Mouse (Mus musculus) embryonic facial prominence, embryonic 10.5 days (tissue): ENCODE data around the gene Slc5a6. TPM values are rescaled to one million over a fixed set of nuclear protein-coding genes. Genes with fewer than 3 reads are reported as not detected.
"Not testable (repeated sequence)": the region's sequence is repeated elsewhere in the genome, so short reads cannot be mapped to it uniquely, and the experiment has no call there.

ENCODE experiments used
- DNase-seq: peaks from one replicate; pipeline ENCODE4 v3.0.0-alpha.2; 2017; ENCODE audit warnings: low spot score
- H3K27ac ChIP-seq: fragments of 300-500 bp; sonication (generic); replicated peaks from 2 replicates; pipeline ENCODE4 v1.5.1; 2016; ENCODE audit warnings: mild to moderate bottlenecking
- H3K27me3 ChIP-seq: fragments of 300-500 bp; sonication (generic); replicated peaks from 2 replicates; pipeline ENCODE4 v1.6.1; 2016; ENCODE audit warnings: low read depth, mild to moderate bottlenecking; ENCODE audit not compliant: poor library complexity, severe bottlenecking
- H3K36me3 ChIP-seq: fragments of 300-500 bp; sonication (generic); replicated peaks from 2 replicates; pipeline ENCODE4 v1.6.1; 2016; ENCODE audit warnings: mild to moderate bottlenecking, moderate library complexity
- H3K4me1 ChIP-seq: fragments of 300-500 bp; sonication (generic); 2 replicates; pipeline ENCODE4 v1.6.1; 2016
- H3K4me3 ChIP-seq: fragments of 300-500 bp; sonication (generic); 2 replicates; pipeline ENCODE4 v1.5.1; 2016; ENCODE audit warnings: mild to moderate bottlenecking, moderate library complexity
- H3K9me3 ChIP-seq: fragments of 300-500 bp; sonication (generic); 2 replicates; pipeline ENCODE4 v1.6.1; 2016; ENCODE audit warnings: mild to moderate bottlenecking
- WGBS: fragments of 180-500 bp; shearing (Covaris S2); methylation state at CpG from one replicate; pipeline ENCODE4 v1.1.7; 2016; 5-methylcytosine and 5-hydroxymethylcytosine counted together
- polyA plus RNA-seq: library from polyadenylated mRNA; unstranded; fragments of >200 nt; fragmentation: Nextera tagmentation; extraction: Ambion mirVana; gene quantifications from 2 replicates; pipeline ENCODE4 v1.2.1, GENCODE M21; 2016

The Slc5a6 gene
- polyA plus RNA-seq, 1 experiment from 2014 or later, result 9.9 TPM

- H3K36me3 ChIP-seq, result no peaks in the 10 kb centered on the region; the same call in 1 of the 2 replicates
- peaks cover 22% of the 10 kb centered on the region for H3K4me1 ChIP-seq
- no peaks in the 10 kb centered on the region for H3K9me3 ChIP-seq
- no peak for DNase-seq
- H3K27ac ChIP-seq, result no peak overlapping the region
- no peaks in the 10 kb centered on the region for H3K27me3 ChIP-seq
- no peak overlapping the region for H3K4me3 ChIP-seq
These were observed 1.7 kb upstream of the Slc5a6 start for GRCm38 (mm10) chr5:31050427-31050826.

GRCm38 (mm10) chr5:31047848-31048762 lies 619 bp downstream of the Slc5a6 start, which contains the start of gene Atraid:
Gene Atraid (plus strand): TSS chr5:31048312.
- peaks cover 3% of the 10 kb centered on the region; the same call in 1 of the 2 replicates for H3K36me3 ChIP-seq
- H3K4me1 ChIP-seq, result peaks cover 7% of the 10 kb centered on the region
- H3K27ac ChIP-seq, result peak within 1 kb of the TSS; percentile 92
- no peaks in the 10 kb centered on the region for H3K9me3 ChIP-seq
- no peaks in the 10 kb centered on the region for H3K27me3 ChIP-seq
- under 1% methylated on average over 73 of the region's 73 CpGs for WGBS
- H3K4me3 ChIP-seq, result peak within 1 kb of the TSS; percentile 68
- peak; percentile 98 for DNase-seq

GRCm38 (mm10) chr5:31047074-31047473 lies 1.6 kb downstream of the Slc5a6 start:
- no peaks in the 10 kb centered on the region for H3K27me3 ChIP-seq
- H3K9me3 ChIP-seq, result no peaks in the 10 kb centered on the region
- H3K4me1 ChIP-seq, result peaks cover 7% of the 10 kb centered on the region
- H3K36me3 ChIP-seq, result peaks cover 10% of the 10 kb centered on the region
- DNase-seq, result no peak
- no peak overlapping the region for H3K27ac ChIP-seq
- 79% methylated on average over 5 of the region's 5 CpGs for WGBS
- peak overlapping the region; percentile 68 for H3K4me3 ChIP-seq

GRCm38 (mm10) chr5:31046416-31046815 lies 2.3 kb downstream of the Slc5a6 start:
- Histone ChIP-seq H3K4me1 (peaks cover 7% of the 10 kb centered on the region), H3K27me3 (no peaks in the 10 kb centered on the region), H3K27ac (no peak overlapping the region), H3K4me3 (no peak overlapping the region), H3K9me3 (no peaks in the 10 kb centered on the region), H3K36me3 (peaks cover 17% of the 10 kb centered on the region)
- DNase-seq, result no peak
- WGBS, result 95% methylated on average over 6 of the region's 6 CpGs

GRCm38 (mm10) chr5:31038171-31038845 lies 10.4 kb downstream of the Slc5a6 start:
- H3K27ac ChIP-seq, result no peak overlapping the region
- H3K4me1 ChIP-seq, result no peaks in the 10 kb centered on the region
- H3K27me3 ChIP-seq, result no peaks in the 10 kb centered on the region
- peaks cover 62% of the 10 kb centered on the region for H3K36me3 ChIP-seq
- no peaks in the 10 kb centered on the region for H3K9me3 ChIP-seq
- no peak for DNase-seq
- 90% methylated on average over 7 of the region's 7 CpGs for WGBS
- H3K4me3 ChIP-seq, result no peak overlapping the region

GRCm38 (mm10) chr5:31036556-31036955 lies 12.2 kb downstream of the Slc5a6 start:
- not testable (repeated sequence) for H3K27me3 ChIP-seq, DNase-seq, H3K9me3 ChIP-seq, H3K4me3 ChIP-seq, H3K27ac ChIP-seq, H3K4me1 ChIP-seq
- WGBS, result 84% methylated on average over 11 of the region's 11 CpGs
- peaks cover 48% of the 10 kb centered on the region for H3K36me3 ChIP-seq

GRCm38 (mm10) chr5:31034669-31035068 lies 14.1 kb downstream of the Slc5a6 start:
- WGBS, result 90% methylated on average over 6 of the region's 6 CpGs
- H3K4me3 ChIP-seq, result no peak overlapping the region
- no peaks in the 10 kb centered on the region for H3K4me1 ChIP-seq
- peaks cover 30% of the 10 kb centered on the region for H3K36me3 ChIP-seq
- no peak for DNase-seq
- no peak overlapping the region for H3K27ac ChIP-seq
- no peaks in the 10 kb centered on the region for H3K27me3 ChIP-seq
- no peaks in the 10 kb centered on the region for H3K9me3 ChIP-seq

- no peaks in the 10 kb centered on the region for H3K27me3 ChIP-seq
- peaks cover 2% of the 10 kb centered on the region; the same call in 1 of the 2 replicates for H3K36me3 ChIP-seq
- WGBS, result 87% methylated on average over 8 of the region's 8 CpGs
- no peak for DNase-seq
- no peak overlapping the region for H3K27ac ChIP-seq
- no peaks in the 10 kb centered on the region for H3K9me3 ChIP-seq
- H3K4me1 ChIP-seq, result no peaks in the 10 kb centered on the region
- H3K4me3 ChIP-seq, result no peak overlapping the region
These were observed 17.2 kb downstream of the Slc5a6 start for GRCm38 (mm10) chr5:31031508-31031907.

GRCm38 (mm10) chr5:31030926-31031325 lies 17.8 kb downstream of the Slc5a6 start:
- no peak for DNase-seq
- Histone ChIP-seq H3K4me3 (no peak overlapping the region), H3K4me1 (no peaks in the 10 kb centered on the region), H3K9me3 (no peaks in the 10 kb centered on the region), H3K27me3 (no peaks in the 10 kb centered on the region), H3K36me3 (no peaks in the 10 kb centered on the region), H3K27ac (no peak overlapping the region)
- 89% methylated on average over 4 of the region's 4 CpGs for WGBS

GRCm38 (mm10) chr5:31024641-31025040 lies 24.1 kb downstream of the Slc5a6 start:
- no peaks in the 10 kb centered on the region for H3K36me3 ChIP-seq
- peaks cover 6% of the 10 kb centered on the region for H3K4me1 ChIP-seq
- DNase-seq, result no peak
- no peaks in the 10 kb centered on the region for H3K27me3 ChIP-seq
- H3K9me3 ChIP-seq, result no peaks in the 10 kb centered on the region
- H3K4me3 ChIP-seq, result no peak overlapping the region
- no peak overlapping the region for H3K27ac ChIP-seq

GRCm38 (mm10) chr5:31023254-31023653 lies 25.5 kb downstream of the Slc5a6 start:
- no peak overlapping the region; the same call in 1 of the 2 replicates for H3K27ac ChIP-seq
- 3% methylated on average over 4 of the region's 4 CpGs for WGBS

GRCm38 (mm10) chr5:31022690-31023089 lies 26.0 kb downstream of the Slc5a6 start:
- no peak overlapping the region for H3K4me3 ChIP-seq
- H3K36me3 ChIP-seq, result no peaks in the 10 kb centered on the region
- WGBS, result 33% methylated on average over 1 of the region's 1 CpGs
- no peak overlapping the region for H3K27ac ChIP-seq
- DNase-seq, result no peak
- peaks cover 6% of the 10 kb centered on the region for H3K4me1 ChIP-seq
- H3K9me3 ChIP-seq, result no peaks in the 10 kb centered on the region
- H3K27me3 ChIP-seq, result no peaks in the 10 kb centered on the region

More at GRCm38 (mm10) chr5:31023254-31023653, 25.5 kb downstream of the Slc5a6 start:
- H3K27me3 ChIP-seq, result no peaks in the 10 kb centered on the region
- H3K9me3 ChIP-seq, result no peaks in the 10 kb centered on the region
- H3K4me1 ChIP-seq, result peaks cover 6% of the 10 kb centered on the region
- H3K4me3 ChIP-seq, result no peak overlapping the region
- no peaks in the 10 kb centered on the region for H3K36me3 ChIP-seq
- peak; percentile 14 for DNase-seq

GRCm38 (mm10) chr5:31021790-31022189 lies 26.9 kb downstream of the Slc5a6 start:
- H3K4me1 ChIP-seq, DNase-seq, H3K36me3 ChIP-seq, H3K4me3 ChIP-seq, H3K9me3 ChIP-seq, H3K27me3 ChIP-seq, H3K27ac ChIP-seq: not testable (repeated sequence)
- WGBS, result 84% methylated on average over 5 of the region's 5 CpGs
